Mouse (Mus musculus) c-Kit-positive CD71-positive TER-119-positive erythroid progenitor cells, embryonic 14.5 days (primary cell): Measurements from ENCODE around the gene Dirc2.

ENCODE experiments used
- DNase-seq: peaks from one replicate; pipeline ENCODE4 v3.0.0-alpha.2; 2013; ENCODE audit warnings: low spot score

Gene Dirc2

DNA sequence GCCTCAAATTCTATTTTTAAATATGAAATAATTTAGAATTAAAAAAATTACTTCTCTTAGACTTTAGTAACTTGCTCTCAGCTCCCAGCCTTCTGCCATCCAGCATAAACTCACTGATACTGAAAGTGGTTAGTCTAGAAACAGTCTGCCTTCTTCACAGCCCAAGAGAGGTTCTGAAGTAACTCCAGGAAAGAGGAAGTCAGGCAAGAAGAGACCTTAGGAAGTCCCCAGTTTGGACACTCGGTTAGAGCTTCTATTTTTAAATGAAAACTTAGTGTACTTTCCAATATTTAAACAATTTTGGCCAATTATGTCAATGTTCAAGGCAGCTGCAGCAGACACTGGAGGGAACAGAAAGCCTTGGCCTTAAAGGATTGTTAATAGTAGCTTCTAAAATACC, 29.6 kb downstream of the Dirc2 start:
- DNase-seq: no peak

DNA sequence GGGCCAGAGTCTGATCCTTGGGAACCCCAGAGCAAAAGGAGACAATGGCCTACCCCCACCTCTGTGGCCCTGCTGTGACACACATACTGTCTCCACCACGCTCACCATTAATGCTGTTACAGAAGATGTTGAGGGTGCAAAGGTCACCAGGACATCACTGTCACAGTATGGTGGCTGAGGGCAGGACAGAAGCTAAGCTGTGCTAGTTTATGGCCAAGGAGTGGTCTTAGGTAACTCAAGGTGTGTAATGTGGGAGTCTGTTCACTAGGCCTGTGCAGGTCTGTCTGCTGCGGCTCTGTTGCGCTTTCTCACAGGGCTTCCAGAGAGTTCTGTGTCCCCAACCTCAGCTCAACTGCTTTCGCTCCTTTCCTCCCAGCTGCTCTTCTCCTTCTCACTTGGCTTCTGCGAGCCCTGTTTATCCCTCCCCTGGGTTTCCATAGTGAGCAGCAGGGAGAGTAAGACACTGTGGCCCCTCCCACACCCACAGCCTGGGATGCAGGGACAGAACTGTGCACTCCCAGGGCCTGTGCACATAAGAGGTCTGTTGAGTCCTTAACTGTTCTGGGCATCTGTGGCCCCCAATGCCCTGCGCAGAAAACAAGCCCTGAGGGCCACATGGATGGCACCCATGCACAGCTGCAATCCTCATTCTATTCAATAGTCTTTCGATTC, 30.9 kb downstream of the Dirc2 start:
- DNase-seq: no peak

DNA sequence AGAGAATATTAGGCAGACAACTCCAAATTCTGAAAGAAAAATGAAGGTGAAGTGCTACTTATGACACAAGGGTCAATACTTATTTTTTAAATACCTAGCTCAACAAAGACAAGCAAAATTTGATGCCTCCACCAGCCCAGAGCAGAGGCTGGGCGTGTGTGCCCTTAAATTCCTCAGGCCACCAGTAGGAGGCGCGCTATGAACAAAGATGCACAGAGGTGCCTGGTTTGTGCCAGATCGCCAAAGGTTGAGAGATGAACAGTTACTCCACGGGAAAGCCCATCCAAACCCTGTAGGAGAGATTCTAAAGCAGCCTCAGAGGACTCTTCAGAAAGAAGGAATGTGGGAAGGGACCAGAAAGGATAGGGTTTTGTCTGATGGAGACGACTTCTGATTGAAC, 35.1 kb downstream of the Dirc2 start:
- DNase-seq: peak; percentile 73

DNA sequence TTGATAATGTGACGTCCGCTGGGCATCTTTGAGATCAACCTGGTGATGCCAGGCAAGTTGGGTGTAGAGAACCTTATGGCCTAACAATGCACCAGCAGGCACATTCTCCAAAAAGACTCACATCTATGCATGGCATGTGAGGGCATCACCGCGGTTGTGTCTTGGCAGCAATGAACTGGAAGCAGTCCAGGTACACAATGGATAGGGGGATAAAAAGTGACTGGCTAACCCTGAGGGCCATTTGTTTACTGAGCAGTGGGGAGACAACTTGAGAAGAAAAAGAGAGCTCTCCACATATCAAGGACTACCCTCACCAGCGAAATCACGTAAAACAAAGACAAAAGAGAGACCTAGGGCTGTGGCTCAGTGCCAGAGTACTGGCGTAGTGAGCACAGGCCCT, 37.1 kb downstream of the Dirc2 start:
- no peak for DNase-seq

DNA sequence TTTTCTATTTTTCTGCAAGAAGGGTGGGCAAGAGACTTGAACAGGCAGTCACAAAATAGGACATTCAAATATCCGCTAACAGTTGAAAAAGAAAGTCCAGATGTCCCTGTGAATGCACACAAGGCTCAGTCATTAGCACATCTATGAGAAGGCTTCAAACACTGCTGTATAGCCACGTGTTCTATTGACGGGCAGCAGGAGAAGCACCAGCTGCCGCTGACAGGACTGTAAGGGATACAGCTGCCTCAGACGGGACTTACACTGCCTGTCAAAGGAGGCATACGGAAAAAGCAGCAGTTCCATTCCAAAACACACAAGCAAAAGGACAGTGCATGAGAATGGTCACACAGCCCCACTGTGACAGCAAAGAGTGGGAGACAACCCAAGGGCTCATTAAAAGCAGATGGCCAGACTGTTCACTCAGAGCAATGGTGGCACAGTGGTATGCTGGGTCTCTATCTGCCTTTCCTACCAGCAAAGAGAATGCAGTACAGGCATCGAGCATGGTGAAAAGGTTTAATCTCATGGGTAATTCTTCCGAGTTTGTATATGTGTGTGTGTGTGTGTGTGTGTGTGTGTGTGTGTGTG, 39.9 kb downstream of the Dirc2 start:
- DNase-seq: no peak

DNA sequence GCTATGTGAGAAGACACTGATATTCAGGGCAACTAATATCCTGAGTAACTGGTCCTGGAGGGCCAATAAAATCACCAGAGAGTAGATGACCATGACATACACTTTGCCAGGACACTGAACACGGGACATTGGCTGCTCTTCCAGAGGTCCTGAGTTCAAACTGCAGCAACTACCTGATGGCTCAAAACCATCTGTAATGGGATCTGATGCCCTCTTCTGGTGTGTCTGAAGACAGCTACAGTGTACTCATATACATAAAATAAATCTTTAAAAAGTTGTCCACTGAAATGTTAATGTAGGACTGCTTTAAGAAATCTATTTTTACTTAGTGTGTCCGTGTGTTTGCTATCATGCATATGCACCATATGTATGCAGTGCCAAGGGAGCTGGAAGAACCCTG, 42.6 kb downstream of the Dirc2 start:
- no peak for DNase-seq

DNA sequence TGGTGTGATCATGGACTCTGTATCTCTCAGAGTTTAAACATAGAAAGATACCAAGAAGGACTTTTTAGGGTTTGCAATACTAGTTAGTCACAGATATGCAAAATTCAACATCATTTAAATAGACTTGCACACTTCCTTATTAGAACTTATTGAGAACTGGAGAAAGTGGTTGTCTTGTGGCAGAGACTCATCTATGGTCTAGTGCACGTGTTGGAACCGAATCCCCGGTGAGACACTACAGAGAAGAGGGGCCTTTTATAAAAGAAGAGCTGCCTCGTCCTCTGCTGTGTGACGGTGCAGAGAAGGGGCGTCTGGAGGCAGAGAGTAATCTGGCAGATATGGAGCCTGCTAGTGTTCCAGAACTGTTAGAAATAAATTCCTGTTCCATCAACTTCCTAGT, 44.6 kb downstream of the Dirc2 start:
- DNase-seq: no peak

DNA sequence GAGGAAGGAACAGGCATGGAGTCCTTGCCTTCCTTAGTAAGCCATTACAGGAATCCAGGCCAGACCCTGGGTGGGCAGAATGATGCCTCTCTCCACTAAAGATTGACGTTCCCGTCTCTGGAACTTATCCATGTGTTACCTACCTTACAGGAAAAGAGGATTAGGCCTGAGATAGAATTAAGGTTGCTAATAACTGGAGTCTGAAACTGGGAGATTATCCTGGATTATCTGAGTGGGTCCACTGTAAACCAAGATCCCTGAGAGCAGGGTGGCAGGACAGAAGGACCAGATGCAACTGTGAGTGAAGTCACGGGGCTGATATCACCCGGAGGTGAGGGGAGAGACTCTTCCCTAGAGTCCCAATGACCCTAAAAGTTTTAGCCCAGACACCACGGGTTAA, 51.4 kb downstream of the Dirc2 start:
- no peak for DNase-seq

DNA sequence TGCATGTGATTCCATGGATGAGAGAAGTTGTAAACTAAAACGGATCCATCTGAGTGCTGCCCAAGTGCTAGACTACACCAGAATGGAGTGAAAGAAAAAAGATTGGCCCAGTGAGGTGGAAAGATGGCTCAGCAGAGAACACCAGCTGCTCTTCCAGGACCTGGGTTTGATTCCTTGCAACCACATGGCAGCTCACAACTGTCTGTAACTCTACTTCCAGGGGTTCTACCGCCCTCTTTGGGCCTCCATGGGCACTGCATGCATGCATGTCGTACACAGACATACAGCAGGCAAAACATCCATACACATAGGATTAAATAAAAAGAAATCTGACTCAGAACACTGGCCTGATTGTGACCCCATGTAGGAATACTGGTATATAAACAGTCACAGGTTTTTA, 52.9 kb downstream of the Dirc2 start:
- peak; percentile 5 for DNase-seq

DNA sequence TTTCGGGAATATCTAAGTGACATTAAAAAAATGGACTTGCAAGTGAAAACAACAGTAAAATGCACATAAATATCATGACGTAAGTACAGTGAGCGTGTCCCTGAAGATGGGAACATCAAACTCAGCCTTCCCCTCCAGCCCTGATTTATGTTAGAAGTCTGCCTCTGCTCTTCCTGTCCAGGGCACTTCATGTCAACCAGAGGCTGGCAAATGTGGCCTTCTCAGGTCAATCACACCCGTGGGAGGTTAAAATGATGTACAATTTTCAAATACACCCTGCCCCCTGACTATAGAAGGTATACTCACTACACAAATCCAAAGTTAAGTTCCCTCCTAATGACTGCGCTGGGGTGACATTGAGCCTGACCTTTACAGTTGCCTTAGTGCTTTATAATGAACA, 53.4 kb downstream of the Dirc2 start:
- DNase-seq: no peak

DNA sequence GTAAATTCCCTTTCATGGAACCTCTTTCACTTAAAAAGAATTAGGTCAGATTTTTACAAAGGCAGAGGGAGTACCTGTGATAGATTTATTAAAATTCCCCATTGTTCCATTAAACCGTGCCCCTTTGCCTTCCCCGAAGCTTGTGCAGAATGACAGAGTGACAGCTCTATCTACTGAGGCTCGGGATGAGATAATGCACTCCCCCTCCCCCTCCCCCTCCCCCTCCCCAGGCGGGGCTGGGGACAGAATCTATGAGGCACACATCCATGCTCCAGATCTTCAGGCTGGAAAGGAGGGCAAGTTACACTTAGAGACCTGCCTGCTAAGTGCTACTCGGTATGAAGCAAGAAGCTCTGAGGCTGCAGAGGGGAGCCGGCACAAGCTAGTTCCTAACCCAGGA, 53.8 kb downstream of the Dirc2 start:
- no peak for DNase-seq

DNA sequence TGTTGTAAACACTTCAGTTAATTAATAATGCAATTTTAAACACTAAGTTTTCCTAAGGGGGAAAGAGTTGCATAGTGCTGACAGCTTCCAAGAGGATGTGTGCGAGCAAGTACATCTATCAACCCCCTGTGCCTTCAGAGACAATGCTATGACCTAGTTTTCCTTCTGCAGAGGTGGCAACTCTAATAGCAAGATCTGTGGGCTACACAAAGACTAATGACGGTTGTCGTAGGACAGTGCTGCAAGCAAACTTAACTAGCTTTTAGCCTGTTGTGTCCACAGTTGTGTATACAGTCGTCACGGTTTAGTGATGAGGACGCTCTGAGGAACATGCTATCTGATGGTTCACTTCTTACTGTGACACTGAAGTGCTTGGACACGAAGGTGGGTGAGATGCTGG, 54.5 kb downstream of the Dirc2 start:
- no peak for DNase-seq

DNA sequence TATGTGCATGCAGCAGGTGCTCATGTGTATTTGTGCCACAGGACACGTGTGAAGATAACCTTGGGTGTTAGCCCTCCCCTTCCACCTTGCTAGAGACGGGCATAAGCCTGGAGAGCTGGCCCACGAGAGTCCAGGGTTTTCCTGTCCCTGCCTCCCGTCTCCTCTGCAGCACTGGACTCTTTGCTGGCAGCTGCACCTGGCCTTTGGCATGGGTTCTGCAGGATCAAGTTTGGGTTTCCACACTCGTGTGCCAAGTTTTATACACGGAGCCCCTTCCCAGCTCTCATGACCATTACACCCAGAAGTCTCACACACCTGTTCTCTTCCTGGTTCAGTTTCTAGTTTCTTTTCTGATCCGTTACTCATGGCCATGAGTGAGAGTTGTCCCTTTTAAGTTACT, 55.5 kb downstream of the Dirc2 start:
- no peak for DNase-seq

DNA sequence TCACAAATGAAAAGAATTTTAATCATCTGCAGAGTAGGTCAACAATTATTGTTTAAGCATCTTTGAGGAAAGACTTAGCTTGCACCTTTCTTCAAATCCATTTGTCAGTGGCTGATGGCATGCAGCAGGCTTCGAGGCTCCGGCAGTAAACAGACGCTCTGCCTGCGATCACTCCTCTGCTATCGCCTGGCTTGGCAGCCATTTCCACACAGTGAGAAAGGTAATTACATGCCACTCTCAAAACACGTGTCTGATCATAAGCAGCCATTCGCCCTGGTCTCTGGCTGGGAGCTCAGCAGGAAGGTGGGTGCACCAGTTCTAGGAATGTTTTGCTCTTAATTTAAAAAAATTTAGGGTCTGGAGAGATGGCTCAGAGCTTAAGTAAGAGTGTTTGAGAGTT, 58.2 kb downstream of the Dirc2 start:
- no peak for DNase-seq

DNA sequence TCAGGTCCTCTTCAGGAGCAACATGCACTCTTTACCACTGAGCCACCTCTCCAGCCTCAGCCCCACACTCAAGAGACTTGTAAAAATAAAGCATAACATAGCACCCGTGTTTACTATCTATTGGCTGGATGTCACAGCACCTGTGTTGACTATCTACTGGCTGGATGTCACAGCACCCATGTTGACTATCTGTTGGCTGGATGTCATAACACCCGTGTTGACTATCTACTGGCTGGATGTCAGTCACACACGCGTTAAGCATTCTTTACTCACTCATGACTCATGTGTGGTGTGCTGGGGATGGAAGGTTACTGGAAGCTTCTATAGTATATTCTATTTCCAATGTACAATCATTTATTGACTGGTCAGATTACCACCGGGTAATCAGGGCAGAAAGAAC, 62.2 kb downstream of the Dirc2 start:
- no peak for DNase-seq

DNA sequence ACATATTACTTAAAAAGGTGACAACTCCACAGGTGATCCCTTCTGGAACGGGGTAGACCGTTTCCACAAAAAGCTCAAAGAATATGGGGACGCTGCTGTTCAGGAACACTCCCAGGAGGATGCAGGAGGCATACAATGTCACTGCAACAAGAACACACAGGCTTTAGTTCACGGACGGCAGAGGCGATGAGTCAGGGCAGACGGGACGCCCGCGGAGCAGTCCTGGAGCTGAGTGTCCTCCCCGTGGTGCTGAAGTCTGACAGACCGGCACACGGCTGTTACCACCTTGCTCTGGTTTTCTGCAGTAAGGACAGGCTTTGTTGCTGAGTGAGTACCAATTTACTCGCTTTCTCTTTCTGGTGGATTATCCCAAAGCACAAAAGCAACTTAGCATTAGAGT, 64.4 kb downstream of the Dirc2 start:
- DNase-seq: no peak

DNA sequence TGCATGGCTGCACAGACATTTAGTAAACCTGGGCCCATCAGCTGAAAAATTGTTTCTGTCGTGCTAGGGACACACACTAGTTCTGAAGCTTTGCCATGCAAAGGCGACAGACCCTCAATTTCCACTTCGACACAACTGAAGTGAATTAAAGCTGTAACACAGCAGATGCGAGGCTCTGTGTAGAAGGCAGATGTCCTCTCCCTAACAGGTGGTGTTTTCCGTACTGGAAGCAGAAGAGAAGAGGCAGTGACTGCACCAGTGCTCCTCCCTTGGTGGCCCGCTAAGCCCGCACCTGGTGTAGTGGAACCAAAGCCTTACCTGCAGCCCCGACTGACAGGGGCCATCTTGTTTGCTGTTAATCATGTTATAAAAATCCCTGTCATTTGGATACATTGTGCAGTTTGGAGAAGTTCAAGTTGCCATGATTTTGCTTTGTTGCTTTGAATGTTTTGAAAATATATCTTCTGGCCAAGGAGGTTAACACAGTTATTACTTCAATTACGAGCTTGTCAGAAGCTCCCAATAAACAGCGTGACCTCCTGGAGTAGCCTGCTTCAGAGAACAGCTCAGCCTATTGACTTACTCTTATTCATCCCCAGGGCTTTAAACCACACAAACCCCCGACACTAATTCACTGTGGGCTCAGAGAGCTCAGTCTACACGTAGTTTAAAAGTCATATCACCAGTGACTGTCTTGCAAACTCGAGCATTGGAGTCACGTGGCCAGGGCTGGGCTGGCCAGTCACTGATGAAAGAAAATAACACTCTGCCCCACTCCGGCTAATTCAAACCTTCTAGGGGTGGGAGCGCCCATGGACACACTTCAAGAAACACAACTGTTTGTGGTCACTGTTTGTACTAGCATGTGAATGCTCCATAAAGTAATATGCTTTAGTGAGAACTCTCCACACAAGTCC, 65.1 kb downstream of the Dirc2 start:
- no peak for DNase-seq

DNA sequence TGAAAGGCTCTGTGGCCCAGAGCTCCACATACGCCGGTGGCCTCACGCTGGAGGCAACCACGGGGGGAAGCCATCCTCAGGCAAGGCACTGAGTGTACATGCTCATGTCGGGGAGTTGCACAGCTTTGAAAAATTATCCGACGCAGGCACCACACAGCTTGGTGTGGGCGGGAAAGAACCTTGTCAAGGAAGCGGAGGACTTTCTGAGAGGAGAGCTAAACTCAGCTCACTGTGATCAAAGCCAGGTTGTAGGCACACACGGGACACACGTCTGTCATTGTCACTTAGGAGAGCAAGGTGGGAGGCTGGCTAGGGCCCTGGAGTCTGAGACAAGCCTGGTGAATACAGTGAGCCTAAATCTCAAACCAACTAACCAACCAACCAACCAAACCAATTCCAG, 67.3 kb downstream of the Dirc2 start:
- DNase-seq: no peak

DNA sequence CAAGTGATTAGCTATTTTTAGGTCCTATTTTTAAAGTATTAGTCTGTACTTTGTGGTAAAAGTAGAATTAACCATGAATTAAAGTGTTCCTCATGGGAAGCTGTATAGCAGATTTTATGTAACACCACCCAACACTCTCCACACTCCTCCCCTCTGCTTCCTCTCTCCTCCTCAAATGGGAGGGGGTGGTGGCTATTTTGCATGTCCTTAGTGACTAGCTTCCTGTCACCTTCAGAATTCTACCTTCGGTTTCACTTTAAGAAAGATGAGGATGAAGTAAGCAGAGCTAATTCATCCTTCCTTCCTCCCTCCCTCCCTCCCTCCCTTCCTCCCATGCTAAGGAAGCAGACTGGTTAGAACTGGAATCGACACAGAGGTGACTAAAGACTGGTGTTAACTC, 73.1 kb downstream of the Dirc2 start:
- DNase-seq: no peak

DNA sequence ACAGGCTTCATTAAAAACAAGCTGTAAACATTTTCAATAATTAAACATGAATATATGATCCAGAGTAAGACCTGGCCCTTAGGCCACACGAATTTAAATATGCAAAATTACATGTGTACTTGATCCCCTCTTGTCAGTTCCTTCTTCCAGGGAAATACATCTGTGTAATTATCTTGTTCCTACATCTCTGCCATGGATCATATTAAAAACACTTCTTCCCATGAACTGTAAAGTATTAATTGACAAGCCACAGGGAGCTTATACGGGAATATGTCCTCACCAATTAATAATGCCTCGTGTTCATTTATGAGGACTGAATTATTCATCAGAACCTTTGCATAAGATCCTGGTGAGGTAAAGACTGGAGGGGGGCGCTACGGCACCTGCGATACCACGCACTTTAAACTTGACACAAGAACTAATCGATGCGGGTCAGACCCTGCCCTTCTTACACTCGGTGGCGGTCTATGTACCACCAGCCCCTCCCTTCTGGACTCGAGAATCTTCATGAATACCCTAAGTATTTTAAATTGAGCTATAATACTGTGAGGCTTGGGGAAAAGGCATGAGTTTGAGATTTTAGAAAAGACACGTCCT, 74.8 kb downstream of the Dirc2 start:
- no peak for DNase-seq

DNA sequence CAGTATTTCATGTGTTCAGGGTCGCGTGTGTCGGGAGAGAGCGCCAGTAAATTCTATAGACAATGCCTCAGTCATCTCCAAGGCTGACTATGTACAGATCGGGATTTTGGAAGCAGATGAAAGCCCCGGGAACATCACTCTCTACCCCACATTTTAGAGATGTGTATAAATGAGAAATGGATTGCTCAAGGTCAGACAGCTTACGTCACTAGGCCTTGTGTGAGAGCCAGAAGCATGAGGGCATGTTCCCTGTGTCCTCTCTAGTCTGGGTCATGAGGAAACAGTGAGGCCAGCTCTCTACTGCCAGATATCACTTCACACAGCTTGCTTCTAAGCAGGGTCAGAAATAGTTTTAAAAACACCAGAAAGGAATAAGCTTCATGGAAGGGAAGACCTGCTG, 77.5 kb downstream of the Dirc2 start:
- DNase-seq: no peak

DNA sequence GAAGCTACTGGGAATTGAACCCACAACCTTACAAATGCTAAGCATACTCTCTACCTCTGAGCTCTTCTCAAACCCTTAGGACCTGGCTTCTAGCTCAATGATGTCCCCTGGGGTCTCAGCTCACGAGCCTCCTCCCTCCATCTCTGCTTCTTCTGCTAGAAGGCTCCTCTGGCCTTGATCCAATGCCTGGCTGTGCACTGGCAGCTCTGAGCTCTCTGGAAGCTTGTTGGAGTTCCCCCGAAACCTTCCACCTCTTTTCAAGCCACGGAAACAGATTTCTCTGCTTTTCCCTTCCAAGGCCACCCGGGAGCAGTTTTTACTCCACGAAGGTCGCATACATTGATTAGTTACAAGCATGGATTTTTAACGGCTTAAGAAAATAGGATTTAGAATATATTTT, 82.7 kb downstream of the Dirc2 start:
- no peak for DNase-seq

DNA sequence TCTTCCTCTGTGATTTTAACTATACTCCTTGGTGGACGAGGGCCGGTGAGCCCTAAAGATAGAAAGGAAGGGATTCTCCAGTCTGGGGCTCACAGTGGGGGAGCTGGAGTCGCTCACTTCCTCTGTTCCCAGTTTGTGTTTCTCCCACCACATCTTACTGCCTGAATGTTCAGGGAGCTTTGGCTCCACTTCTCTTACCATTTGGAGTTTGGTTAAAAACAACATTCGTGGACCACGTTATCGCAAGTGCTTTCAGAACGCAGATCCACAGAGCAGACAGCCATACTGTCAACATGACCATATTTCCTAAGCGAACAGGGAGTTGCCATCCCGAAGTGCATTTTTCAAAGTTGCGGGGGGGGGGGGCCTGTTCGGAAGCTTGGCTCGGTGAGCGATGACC, 84.1 kb downstream of the Dirc2 start:
- DNase-seq: no peak
